ENCODE assay signal across 30 mouse cellular contexts in genomic region chr13:109318434-109318998, GRCm38 (mm10).
DNase-seq lines count a peak whose midpoint lies in the region; ATAC-seq and TF ChIP-seq lines count a peak whose summit lies in the region.
"Had no signal": no experiment of that assay in that cellular context is flagged by ENCODE, and none has a peak within 500 bp of the region (broad histone marks: within the 10 kb centered on the region; RNA-seq: fewer than 3 reads in every experiment).

No protein-coding gene starts in this region.

- no peak for DNase-seq in lung, embryonic 14.5 days
- DNase-seq in lung, postnatal 25 days (ENCODE audit: low spot score): no peak
- DNase-seq in lung, postnatal 10 days: peak; percentile 9
- DNase-seq in lung, adult 2 months: no peak
- DNase-seq in spleen, adult 18-20 months: no peak
- DNase-seq in thymus, postnatal 4 days: no peak
- DNase-seq: adrenal gland, postnatal 10 days; adrenal gland, postnatal 36 days; B cell, adult 2 months; cerebellum, adult 11 months; cerebellum, adult 2 months; cerebellum, adult 9-11 months; cerebellum, postnatal 25 days; forebrain, postnatal 0 days; gastrocnemius, adult 2 months; gastrocnemius, postnatal 14 days; heart, adult 18-20 months; heart, postnatal 10 days; heart, postnatal 36 days had no signal

- peaks cover 12% of the 10 kb centered on the region; the same call in 1 of the 2 replicates for H3K4me1 ChIP-seq in lung, embryonic 14.5 days (ENCODE audit: insufficient read depth)
- peaks cover 13% of the 10 kb centered on the region for H3K4me1 ChIP-seq in lung, adult 2 months (ENCODE audit: control insufficient read depth, insufficient read depth, low read length)
- peaks cover 6% of the 10 kb centered on the region for H3K4me1 ChIP-seq in stomach, embryonic 15.5 days
- H3K4me1 ChIP-seq: embryonic facial prominence, embryonic 15.5 days; heart, embryonic 15.5 days; hindbrain, embryonic 10.5 days had no signal

- H3K9ac ChIP-seq in lung, embryonic 14.5 days: no peak overlapping the region
- H3K9ac ChIP-seq in stomach, embryonic 15.5 days: no peak overlapping the region
- H3K9ac ChIP-seq: embryonic facial prominence, embryonic 12.5 days; embryonic facial prominence, embryonic 15.5 days; forebrain, postnatal 0 days; heart, embryonic 12.5 days; heart, embryonic 15.5 days; hindbrain, embryonic 13.5 days had no signal

- TF ChIP-seq CTCF in lung, embryonic 14.5 days (IDR thresholded peaks at IDR 0.05; ENCODE audit: low read depth): no peak
- no peak for TF ChIP-seq CTCF in lung, adult 2 months (IDR thresholded peaks at IDR 0.05; ENCODE audit: insufficient read depth, low read length)

- H3K4me2 ChIP-seq in lung, embryonic 14.5 days: no peak overlapping the region
- no peak overlapping the region for H3K4me2 ChIP-seq in stomach, embryonic 15.5 days
- H3K4me2 ChIP-seq: embryonic facial prominence, embryonic 12.5 days; embryonic facial prominence, embryonic 15.5 days; heart, embryonic 12.5 days; heart, embryonic 15.5 days; hindbrain, embryonic 13.5 days had no signal

- no peaks in the 10 kb centered on the region for H3K9me3 ChIP-seq in lung, embryonic 14.5 days (ENCODE audit: low read depth, low read length)
- H3K9me3 ChIP-seq in stomach, embryonic 15.5 days: no peaks in the 10 kb centered on the region
- H3K9me3 ChIP-seq: embryonic facial prominence, embryonic 12.5 days; embryonic facial prominence, embryonic 15.5 days; G1E; heart, embryonic 12.5 days; heart, embryonic 15.5 days; hindbrain, embryonic 10.5 days; hindbrain, embryonic 13.5 days had no signal

- ATAC-seq in lung, embryonic 14.5 days (ENCODE audit: insufficient read depth): peak; percentile 31; the same call in 1 of the 2 replicates
- ATAC-seq in stomach, embryonic 15.5 days (ENCODE audit: insufficient read depth, low FRiP score, low read depth): peak; percentile 69
- ATAC-seq: forebrain, embryonic 14.5 days; forebrain, postnatal 0 days; Patski had no signal

- H3K27ac ChIP-seq in lung, embryonic 14.5 days (ENCODE audit: low read depth): no peak overlapping the region
- peak overlapping the region; percentile 38; the same call in 1 of the 2 replicates for H3K27ac ChIP-seq in stomach, embryonic 15.5 days
- H3K27ac ChIP-seq: embryonic facial prominence, embryonic 12.5 days; embryonic facial prominence, embryonic 15.5 days; gastrocnemius, adult 2 months; heart, embryonic 15.5 days; hindbrain, embryonic 10.5 days; hindbrain, embryonic 13.5 days had no signal

- no peak for TF ChIP-seq POLR2A in lung, adult 2 months (IDR thresholded peaks at IDR 0.05; ENCODE audit: borderline replicate concordance, extremely low read depth, low read depth, low read length)

- H3K27me3 ChIP-seq in lung, embryonic 14.5 days (ENCODE audit: insufficient read depth, low read length): no peaks in the 10 kb centered on the region
- H3K27me3 ChIP-seq in stomach, embryonic 15.5 days (replicated peaks): no peaks in the 10 kb centered on the region
- H3K27me3 ChIP-seq: CH12.LX; embryonic facial prominence, embryonic 12.5 days; embryonic facial prominence, embryonic 15.5 days; heart, embryonic 12.5 days; heart, embryonic 15.5 days; hindbrain, embryonic 13.5 days had no signal

- 34% methylated on average over 3 of the region's 3 CpGs for WGBS in lung, embryonic 14.5 days
- 41% methylated on average over 3 of the region's 3 CpGs for WGBS in lung, adult 2 months
- WGBS in stomach, embryonic 15.5 days: 39% methylated on average over 3 of the region's 3 CpGs

- H3K4me3 ChIP-seq in lung, embryonic 14.5 days (ENCODE audit: low read depth, low read length): no peak overlapping the region
- H3K4me3 ChIP-seq in lung, adult 2 months (replicated peaks; ENCODE audit: extremely low read depth, low read depth, low read length): no peak overlapping the region
- H3K4me3 ChIP-seq in stomach, embryonic 15.5 days (replicated peaks): no peak overlapping the region
- H3K4me3 ChIP-seq: embryonic facial prominence, embryonic 12.5 days; embryonic facial prominence, embryonic 15.5 days; gastrocnemius, adult 2 months; heart, embryonic 12.5 days; heart, embryonic 15.5 days; hindbrain, embryonic 10.5 days; hindbrain, embryonic 13.5 days had no signal

- no peaks in the 10 kb centered on the region for H3K36me3 ChIP-seq in lung, embryonic 14.5 days (ENCODE audit: insufficient read depth)
- no peaks in the 10 kb centered on the region for H3K36me3 ChIP-seq in stomach, embryonic 15.5 days
- H3K36me3 ChIP-seq: embryonic facial prominence, embryonic 12.5 days; embryonic facial prominence, embryonic 15.5 days; G1E; heart, embryonic 12.5 days; heart, embryonic 15.5 days; hindbrain, embryonic 10.5 days; hindbrain, embryonic 13.5 days had no signal
